Mouse (Mus musculus) brain, embryonic 14.5 days (tissue): ENCODE results near the gene Cdca3.

Source experiments
- CTCF ChIP-seq: fragments of 200-500 bp; IDR thresholded peaks from 2 replicates; pipeline ENCODE4 v1.5.1; 2012; ENCODE audit warnings: inconsistent platforms, mild to moderate bottlenecking, moderate library complexity, borderline replicate concordance; ENCODE audit not compliant: insufficient read depth, insufficient read length; ENCODE audit errors: extremely low read depth
- POLR2A ChIP-seq: fragments of 200-500 bp; IDR thresholded peaks from 2 replicates; pipeline ENCODE4 v1.6.1; 2012; ENCODE audit warnings: mild to moderate bottlenecking, inconsistent platforms, borderline replicate concordance; ENCODE audit not compliant: poor library complexity, insufficient read depth, insufficient read length, severe bottlenecking; ENCODE audit errors: extremely low read depth

DNA sequence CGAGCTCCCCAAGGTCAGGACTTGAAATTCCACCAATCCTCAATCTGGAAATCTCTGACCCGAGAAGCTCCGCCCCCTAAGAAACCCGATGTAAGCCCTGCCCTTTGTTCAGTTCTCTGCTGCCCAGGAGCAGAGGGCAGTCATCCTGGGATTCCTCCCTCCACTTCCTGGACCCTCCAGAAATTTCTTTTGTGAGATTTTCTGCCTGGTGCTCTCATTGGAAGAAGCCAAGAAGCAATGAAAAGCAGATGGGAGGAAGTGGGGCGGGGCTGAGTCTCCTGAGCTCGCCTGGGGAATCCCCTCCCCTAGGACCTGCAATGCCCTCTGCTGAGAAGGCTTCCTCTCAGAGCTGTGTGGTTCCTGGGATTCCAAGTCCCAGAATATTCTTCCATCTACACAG lies 46.9 kb upstream of the Cdca3 start:
- no peak for TF ChIP-seq CTCF
- TF ChIP-seq POLR2A = no peak
